Mouse (Mus musculus) hematopoietic stem cell, adult 5-6 weeks (primary cell): ENCODE data around the gene Ggcx. TPM values are rescaled to one million over a fixed set of nuclear protein-coding genes. Genes with fewer than 3 reads are reported as not detected.

Experiments used
- ATAC-seq, 2 experiments: fragments of 125-278 bp in 1 of 2; replicated peaks in 1 of 2; 2 replicates each; pipeline ENCODE4 v1.8.0; 2016 to 2017; ENCODE audit warnings: inconsistent platforms in 2 of 2, mild to moderate bottlenecking in 2 of 2, moderate number of reproducible peaks in 2 of 2, low read depth in 1 of 2, moderate TSS enrichment in 1 of 2; ENCODE audit not compliant: low FRiP score in 2 of 2, poor library complexity in 2 of 2, severe bottlenecking in 2 of 2, insufficient read depth in 1 of 2, low TSS enrichment in 1 of 2
- total RNA-seq: library from RNA; stranded (forward); fragments of 172-1452, 232-1000 nt; gene quantifications from 2 replicates; pipeline ENCODE4 v1.2.3, GENCODE M21; 2017

The Ggcx gene
- total RNA-seq, 1 experiment from 2014 or later, result 9.4 TPM

DNA sequence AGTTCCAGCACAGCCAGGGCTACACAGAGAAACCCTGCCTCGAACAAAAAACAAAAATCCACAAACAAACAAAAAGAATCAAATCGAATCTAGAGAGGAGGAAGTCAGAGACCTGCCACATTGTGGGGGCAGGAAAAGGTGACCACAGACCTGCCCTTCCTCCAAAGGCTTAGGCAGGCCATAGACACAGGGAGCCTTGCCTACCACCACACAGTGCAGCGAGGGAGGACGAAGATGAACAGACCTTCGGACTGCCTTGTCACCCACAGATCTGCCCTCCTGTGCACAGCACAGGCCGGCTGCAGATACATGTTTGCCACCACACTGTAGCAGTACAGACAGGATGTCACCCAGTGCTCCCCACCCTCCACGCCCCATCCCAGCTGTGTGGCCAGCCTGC lies 3.6 kb upstream of the Ggcx start:
- ATAC-seq, result peak; percentile 69 to 70

DNA sequence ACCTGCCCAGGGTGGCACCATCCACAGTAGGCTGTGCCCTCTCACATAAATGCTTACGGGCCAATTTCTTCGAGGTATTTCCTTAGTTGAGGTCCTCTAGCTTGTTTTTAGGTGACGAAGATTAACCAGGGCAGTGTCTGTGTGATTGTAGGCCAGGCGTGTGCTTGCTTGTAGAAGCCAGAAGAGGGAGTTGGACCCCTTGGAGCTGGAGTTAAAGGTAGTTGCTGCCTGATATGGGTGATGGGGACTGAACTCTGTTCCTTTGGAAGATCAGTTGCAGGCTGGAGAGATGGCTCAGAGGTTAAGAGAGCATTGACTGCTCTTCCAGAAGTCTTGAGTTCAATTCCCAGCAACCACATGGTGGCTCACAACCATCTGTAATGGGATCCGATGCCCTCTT lies 1.1 kb downstream of the Ggcx start:
- no peak for ATAC-seq

DNA sequence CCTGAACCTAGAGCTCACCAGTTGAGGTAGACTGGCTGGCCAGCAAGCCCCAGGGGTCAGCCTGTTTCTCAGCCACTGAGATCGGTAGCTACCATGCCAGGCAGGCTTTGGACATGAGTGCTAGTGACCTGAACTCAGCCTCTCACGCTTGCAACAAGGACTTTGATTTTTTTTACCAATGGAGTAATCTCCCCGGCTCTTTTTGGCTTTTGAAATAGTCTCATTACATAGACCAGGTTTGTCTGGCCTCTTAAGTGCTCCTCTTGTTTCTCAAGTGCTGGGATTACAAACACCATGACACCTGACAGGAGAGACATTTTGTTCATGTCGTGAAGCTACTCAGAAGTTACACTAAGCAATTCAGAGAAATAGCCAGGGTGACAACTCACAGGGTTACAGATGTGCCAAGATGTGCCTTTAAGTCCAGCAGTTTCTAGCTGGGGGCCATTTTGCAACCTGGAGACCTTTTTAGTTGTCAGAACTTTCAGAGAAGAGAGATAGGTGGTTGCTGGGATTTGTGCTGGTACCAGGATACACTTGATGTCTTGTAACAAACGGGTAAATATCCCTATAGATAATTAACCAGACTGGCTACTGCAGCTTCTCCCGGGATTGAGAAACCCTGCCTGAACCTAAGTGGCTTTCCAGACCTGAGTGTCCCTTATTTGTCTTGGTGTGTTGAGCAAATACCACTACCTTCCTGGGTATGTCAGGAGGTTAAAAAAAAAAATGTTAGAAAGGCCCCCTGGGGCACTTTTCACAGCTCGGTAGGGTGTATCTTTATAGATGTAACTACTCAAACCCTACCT lies 2.1 kb downstream of the Ggcx start:
- ATAC-seq, result no peak

DNA sequence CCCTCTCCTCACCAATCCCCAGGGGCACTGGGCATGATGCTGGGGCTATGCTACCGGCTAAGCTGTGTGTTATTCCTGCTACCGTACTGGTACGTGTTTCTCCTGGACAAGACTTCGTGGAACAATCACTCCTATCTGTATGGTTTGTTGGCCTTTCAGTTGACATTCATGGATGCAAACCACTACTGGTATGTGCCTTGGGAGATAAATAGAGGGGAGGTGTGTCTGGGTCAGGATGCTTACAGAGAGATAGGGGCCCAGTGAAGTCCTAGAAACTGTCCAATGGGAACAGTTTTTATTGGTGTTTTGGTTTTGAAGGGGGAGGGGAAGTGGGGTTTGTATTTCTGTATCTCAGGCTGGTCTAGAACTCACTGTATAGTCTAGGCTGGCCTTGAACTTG lies 4.2 kb downstream of the Ggcx start:
- ATAC-seq, result no peak

DNA sequence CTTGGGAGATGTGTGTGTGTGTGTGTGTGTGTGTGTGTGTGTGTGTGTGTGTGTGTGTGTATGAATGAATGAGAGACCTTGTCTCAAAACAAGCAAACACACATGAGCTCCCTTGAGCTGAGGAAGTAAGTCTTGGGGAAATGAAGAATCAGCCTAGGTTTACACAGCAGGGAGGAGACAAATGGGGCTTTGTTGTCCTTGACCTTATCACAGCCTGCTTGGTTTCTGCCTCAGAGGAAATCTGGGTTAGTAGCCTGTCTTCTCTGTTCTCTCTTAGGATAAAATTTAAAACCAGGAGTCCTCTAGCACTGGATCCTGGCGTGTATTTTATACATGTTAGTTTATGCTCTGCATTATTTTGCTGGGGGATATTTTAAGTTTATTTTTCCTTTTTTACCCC lies 5.7 kb downstream of the Ggcx start:
- ATAC-seq, result no peak

DNA sequence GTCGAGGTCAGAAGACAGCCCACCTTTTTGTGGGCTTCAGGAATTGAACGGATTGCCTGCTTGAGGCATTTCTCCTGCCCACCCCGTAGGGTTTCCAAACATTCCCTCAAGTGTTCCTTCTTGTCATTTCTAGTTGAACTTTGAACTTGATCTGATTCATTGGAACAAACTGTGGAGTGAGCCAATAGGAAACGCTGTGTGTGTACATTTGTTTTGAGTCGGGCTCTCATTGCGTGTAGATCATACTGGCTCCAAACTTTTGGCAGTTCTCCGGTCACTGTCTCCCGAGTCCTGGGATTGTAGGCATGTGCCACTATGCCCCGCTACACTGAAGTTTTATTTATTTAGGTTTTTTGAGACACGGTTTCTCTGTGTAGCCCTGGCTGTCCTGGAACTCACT lies 6.8 kb downstream of the Ggcx start:
- no peak for ATAC-seq

DNA sequence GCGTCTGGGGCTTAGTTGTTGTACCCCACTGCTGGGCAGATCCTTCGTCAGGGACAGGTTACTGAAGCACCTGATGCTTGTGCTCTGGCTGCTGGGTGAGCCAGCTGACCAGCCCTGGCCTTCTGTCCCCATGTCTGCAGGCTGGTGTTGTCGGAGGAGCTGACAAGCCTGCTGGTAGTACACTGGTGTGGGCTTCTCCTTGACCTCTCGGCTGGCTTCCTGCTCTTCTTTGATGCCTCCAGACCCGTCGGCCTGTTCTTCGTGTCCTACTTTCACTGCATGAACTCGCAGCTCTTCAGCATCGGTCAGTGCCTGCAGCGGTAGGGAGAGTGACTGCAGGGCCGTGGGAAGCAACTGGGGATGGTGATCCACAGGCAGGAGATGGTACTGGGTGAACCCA lies 11.5 kb downstream of the Ggcx start:
- ATAC-seq, result no peak

DNA sequence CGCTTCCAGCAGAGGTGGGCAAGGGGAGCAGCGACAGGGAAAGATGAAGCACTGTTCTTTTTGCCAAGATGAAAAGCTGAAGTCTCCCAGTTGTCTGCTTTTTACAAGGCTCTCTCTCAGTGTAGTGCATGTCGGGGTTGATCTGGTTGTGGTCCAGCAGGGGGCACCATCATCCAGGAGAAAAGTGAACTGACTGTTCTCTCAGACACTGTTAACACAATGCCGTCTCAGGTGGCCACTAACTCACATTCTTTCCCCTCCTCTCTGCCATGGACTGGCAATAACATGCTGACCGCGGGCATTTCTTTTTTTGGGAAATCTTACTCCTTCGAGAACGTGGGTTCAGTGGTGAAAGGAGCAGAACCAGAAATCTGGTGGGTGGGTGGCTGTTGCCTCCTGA lies 13.9 kb downstream of the Ggcx start:
- peak; percentile 66 to 72 for ATAC-seq

DNA sequence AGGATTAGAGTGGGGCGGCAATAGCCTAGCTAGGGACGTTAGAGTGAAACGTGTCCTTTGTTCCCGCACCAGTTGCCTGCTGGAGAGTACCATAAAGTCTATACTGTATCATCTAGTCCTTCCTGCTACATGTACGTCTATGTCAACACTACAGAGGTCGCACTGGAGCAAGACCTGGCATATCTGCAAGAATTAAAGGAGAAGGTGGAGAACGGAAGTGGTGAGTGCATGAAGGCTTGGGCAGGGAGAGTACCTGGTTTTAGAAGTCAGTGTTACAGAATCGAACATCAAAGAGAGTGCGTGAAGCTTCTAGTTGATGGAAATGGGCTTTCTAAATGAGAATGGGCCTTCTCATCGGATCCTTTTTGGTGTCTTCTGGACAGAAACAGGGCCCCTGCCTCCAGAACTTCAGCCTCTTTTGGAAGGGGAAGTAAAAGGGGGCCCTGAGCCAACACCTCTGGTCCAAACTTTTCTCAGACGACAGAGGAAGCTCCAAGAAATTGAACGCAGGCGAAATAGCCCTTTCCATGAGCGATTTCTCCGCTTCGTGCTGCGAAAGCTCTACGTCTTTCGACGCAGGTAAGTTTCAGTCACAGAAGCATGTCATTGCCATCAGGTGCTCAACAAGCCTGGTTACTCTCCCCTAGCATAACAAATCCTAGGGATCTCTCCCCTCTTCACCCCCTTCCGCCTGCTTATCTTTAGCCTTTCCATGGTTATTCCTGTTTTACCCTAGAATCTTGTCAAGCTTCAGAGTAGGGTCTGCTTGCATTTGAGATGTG lies 15.1 kb downstream of the Ggcx start:
- ATAC-seq, result no peak

DNA sequence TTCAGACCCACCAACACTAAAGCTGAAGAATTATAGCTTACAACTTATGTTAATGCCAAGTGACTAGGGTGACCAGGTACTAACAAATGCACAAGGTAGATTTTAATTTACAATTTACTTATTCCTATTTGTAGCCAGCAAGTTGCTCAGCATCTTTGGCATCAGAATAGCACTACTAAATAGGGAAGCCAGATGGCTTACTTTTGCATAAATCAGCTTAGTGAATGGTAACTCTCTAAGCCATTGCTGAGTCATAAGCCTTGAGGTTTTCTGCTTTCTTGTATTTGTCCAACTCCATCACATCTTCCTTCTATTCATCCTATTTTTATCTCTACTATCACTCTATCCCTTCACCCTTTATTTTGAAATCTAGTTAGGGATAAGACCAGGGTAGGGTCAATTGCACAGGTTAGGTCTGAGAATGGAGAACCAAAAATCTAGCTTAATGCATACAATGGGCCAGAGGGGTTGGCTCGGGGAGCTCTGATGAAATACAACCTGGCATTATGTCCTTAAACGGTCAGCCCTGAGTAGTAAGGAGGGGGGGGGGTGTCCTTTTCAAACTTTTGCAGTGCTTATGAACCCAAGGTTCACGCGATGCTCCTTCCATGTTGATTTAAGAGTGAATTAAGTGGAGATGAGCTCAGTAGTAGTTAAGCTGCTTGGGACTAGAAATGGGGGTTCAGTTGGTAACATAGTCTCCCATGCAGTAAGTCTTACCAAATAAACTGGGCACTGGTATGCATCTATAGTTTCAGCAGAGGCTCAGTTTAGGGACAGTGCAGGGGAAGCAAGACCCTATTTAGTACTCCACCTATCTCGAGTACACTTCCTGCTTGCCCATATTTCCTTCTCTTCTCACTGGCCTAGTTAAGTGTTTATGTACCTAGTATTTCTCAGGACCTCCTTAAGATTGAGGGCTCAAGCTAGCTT lies 17.1 kb downstream of the Ggcx start:
- 0 out of 4 replicates have a peak, but pooled peaks of 1 of the 2 experiments have one; percentile 13 for ATAC-seq

DNA sequence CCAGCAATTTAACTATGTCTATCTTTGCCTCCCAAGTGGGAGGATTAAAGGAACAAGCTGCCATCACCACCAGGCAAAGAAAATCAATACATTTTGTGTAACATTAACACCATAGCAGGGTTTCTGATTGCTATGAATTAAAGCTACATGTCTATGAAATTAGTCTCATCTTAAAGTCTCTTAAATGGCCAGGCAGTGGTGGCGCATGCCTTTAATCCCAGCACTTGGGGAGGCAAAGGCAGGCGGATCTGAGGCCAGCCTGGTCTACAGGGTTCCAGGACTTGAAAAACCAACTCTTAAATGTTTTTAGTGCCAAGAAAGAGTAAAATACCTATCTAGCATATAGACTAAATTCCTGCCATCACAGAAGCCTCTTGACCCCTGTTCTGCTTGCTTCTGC lies 18.0 kb downstream of the Ggcx start:
- ATAC-seq, result no peak

DNA sequence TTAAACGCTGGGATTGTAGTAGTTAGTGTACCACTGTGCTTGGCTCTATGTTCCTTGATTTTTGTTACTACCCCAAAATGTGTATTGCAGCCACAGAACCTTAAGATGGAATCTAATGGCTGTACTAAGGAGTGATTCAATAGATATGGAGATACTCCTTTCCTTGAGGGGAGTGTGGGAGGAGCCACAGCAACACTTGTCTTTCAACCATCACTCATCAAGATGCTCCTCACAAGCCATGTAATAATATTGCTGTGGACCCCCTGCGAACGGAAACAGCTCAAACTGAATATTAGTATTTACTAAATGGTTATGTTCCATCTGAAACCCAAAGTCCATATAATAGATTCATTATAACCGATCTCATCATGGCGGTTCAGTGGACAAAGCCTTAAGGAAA lies 24.1 kb downstream of the Ggcx start:
- no peak for ATAC-seq

DNA sequence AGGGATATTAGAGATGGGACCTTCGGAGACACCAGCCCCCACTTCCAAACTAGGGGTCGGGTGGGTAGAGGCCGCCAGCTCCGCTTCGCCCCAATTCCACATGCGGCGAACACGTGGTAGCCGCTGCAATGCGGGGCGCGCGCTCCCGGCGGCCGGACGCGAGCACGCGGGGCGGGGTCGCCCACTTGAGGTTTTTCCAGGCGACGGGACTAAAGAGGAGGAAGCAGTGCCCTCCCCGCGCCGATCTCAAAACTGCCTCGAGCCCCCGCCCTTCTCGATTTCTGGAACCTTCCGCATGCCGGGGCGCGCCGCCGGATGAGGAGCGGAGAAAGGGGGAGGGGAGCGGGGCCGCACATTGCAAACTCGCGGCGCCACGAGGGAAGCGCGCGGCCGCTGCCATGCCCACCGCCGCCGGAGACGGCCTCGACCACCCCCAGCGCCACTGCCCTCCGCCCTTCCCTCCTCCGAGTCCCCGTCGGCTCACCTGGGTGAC lies 24.8 kb downstream of the Ggcx start:
- peak in 1 of 2 experiments; percentile 12; a peak in 1 of 4 replicates for ATAC-seq

DNA sequence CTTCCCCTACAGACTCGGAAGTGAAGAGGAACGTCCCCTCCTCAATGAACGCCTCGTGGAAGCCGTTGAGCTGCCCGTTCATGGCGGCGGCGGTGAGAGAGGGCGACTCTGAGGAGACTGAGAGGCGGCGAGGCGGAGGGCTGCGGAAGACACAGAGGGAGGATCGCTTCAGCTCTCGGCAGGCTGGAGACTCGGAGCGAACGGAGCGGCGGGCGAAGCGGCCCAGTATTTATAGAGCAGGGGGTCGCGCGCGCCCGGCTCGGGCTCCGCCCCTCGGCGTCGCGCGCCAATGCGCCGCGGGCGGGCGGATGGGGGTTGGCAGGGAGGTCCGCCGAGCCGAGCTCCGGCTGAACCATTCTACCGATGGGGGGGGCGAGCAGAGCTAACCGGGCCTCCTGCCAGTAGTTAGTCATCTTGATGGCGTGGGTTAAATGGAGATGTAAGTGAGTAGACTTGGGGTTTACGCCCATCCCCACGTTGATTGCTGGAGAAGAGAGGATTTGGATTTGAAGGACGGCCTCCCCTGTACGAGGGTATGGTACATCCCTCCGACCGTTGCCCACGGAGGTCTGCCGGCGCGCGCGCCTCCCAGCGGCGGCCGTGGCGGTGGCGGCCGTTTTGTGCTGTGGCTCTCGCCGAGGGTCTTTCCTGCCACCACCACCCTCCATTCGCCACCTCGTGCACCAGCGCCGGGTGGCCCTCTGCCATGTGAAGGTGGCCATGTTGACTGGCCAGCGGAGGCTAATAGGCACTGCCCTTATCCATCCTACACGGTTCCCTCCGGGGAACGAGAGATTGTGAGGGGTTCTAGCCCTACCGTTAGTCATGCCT lies 25.5 kb downstream of the Ggcx start, which contains the start of gene Mat2a:
Gene Mat2a, minus strand, starts transcription at position 204 of the 831 bp plus-strand sequence.
- peak; percentile 78 to 84 for ATAC-seq

DNA sequence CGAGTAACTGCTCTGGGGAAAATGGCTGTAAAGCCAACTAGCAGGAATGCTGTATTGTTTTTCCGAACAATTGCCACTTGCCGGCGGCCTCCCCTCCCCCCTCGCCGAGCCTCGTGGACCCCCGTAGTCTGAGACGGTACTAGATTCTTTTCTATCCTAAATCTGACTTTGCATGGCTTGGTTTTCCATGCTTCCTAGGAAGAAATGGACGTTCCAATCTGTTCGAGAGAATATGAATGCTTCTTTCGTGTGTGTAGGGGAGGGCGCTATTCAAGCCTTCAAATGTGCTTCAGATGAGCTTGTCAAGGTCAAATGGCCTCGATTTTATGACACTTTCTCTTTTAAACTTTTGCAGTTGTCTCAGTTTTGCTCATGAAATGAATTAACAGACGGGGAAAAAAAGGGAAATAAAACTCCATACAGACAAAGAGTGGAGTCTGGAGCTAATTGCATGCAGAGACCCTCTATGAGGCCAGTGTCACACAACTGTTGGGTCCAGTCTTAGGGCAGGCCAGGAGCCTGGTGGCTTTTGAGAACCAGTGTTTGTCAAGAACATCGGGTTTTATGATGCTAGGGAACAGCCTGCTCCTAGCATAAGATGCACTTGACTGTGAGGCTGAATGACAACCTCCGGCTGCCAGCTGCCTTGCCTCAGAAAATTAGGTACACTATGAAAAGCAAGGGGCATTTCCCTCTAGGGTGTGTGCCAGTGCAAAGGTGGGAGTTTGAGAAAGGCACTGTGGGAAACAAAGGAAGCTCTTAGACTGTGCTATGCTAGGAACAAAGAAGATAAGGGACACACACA lies 26.3 kb downstream of the Ggcx start:
- ATAC-seq, result no peak
